Mouse (Mus musculus): ENCODE measurements at regions not wholly inside any gene's neighbourhood (a gene's known extent, or its start where the extent isn't known, plus 50 kb on each side); places are given as distances from the start of the nearest gene placed in this dataset.

DNA sequence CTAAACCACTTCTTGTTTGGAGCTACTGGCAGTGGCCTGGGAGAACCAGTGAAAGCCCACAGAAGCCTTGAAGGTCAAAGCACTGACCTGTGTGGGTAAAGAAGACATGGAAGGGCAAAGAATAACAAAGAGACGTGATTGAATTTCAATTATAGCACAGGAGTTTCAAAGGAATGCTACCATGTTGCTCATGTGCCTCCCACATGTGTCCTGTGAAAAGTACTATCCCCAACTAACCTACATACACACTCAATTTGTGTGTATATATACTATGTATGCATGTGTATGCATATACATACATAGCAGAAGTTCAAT is 110.0 kb downstream of the Ccdc71l start:
- TF ChIP-seq CTCF (IDR thresholded peaks at IDR 0.05; ENCODE audit: low read depth) (no peak), EP300 (optimal IDR thresholded peaks at IDR 0.05) (no peak)

All from stomach, postnatal 0 days (tissue).